Mouse (Mus musculus) ES-E14 (cell line): Measurements from ENCODE around the gene Rbfox3. TPM values are rescaled to one million over a fixed set of nuclear protein-coding genes. Genes with fewer than 3 reads are reported as not detected.

ENCODE experiments used
- DNase-seq: peaks from one replicate; pipeline ENCODE4 v3.0.0-alpha.2; 2013; ENCODE audit warnings: low read depth, low spot score
- H3K27ac ChIP-seq: 2 replicates; pipeline ENCODE4 v1.5.1; 2012; ENCODE audit warnings: low read depth, mild to moderate bottlenecking, low read length, moderate library complexity, mixed read lengths; ENCODE audit not compliant: poor library complexity, insufficient read depth, severe bottlenecking
- H3K36me3 ChIP-seq: 2 replicates; pipeline ENCODE4 v1.6.1; 2012; ENCODE audit warnings: mild to moderate bottlenecking, low read length, moderate library complexity, mixed read lengths; ENCODE audit not compliant: control insufficient read depth, poor library complexity, insufficient read depth, severe bottlenecking
- H3K4me1 ChIP-seq, 2 experiments: fragments of 150-350 bp in 1 of 2; sonication (generic) in 1 of 2; 2 replicates each; pipeline ENCODE4 v1.6.1; 2012; ENCODE audit warnings: low read length in 2 of 2, mild to moderate bottlenecking in 1 of 2, mixed read lengths in 1 of 2; ENCODE audit not compliant: control insufficient read depth in 2 of 2, insufficient read depth in 2 of 2, poor library complexity in 1 of 2
- H3K4me3 ChIP-seq, 2 experiments: fragments of 150-350 bp in 1 of 2; sonication (generic) in 1 of 2; 2 replicates each; pipeline ENCODE4 v1.5.1; 2012; ENCODE audit warnings: low read length in 2 of 2, low read depth in 1 of 2, mild to moderate bottlenecking in 1 of 2, mixed read lengths in 1 of 2; ENCODE audit not compliant: insufficient read depth in 1 of 2, poor library complexity in 1 of 2, severe bottlenecking in 1 of 2
- H3K9ac ChIP-seq: 2 replicates; pipeline ENCODE4 v1.6.1; 2012; ENCODE audit warnings: low read depth, mild to moderate bottlenecking, low read length, mixed read lengths; ENCODE audit not compliant: poor library complexity, insufficient read depth, severe bottlenecking
- H3K9me3 ChIP-seq: fragments of 150-350 bp; sonication (generic); 2 replicates; pipeline ENCODE4 v1.6.1; 2012; ENCODE audit warnings: low read depth, mild to moderate bottlenecking, low read length; ENCODE audit not compliant: control insufficient read depth, insufficient read depth
- CHD2 ChIP-seq: IDR thresholded peaks from 2 replicates; pipeline ENCODE4 v1.6.1; 2014; ENCODE audit warnings: mild to moderate bottlenecking, low read depth, low read length, inconsistent platforms
- HCFC1 ChIP-seq: IDR thresholded peaks from 2 replicates; pipeline ENCODE4 v1.6.1; 2012; ENCODE audit warnings: low read length, inconsistent platforms, borderline replicate concordance; ENCODE audit not compliant: insufficient read depth
- MAFK ChIP-seq: IDR thresholded peaks from 2 replicates; pipeline ENCODE4 v1.6.1; 2014; ENCODE audit warnings: mild to moderate bottlenecking, low read depth, low read length, inconsistent platforms; ENCODE audit not compliant: insufficient read depth
- ZC3H11A ChIP-seq: IDR thresholded peaks from 2 replicates; pipeline ENCODE4 v1.6.1; 2012; ENCODE audit warnings: low read depth, mild to moderate bottlenecking, inconsistent platforms, low read length, borderline replicate concordance
- ZNF384 ChIP-seq: IDR thresholded peaks from 2 replicates; pipeline ENCODE4 v1.6.1; 2012; ENCODE audit warnings: low read depth, low read length, inconsistent platforms
- in situ Hi-C, 2 experiments: fragments of 600-800 bp; cut with MboI; formaldehyde crosslinking; loops; one replicate each; pipeline ENCODE4 v1.15.1; 2025; ENCODE audit warnings: low sequenced_read_pairs in 2 of 2, inconsistent platforms in 1 of 2; ENCODE audit not compliant: unreplicated experiment in 2 of 2
- total RNA-seq: library from RNA; depleted of rRNA; stranded (reverse); fragments of 300-350 nt; gene quantifications from 2 replicates; pipeline ENCODE4 v1.2.3, GENCODE M21; 2012

Gene Rbfox3
- total RNA-seq, 1 experiment: 0.45 TPM

- H3K9ac ChIP-seq: no peak overlapping the region
- H3K36me3 ChIP-seq: peaks cover 26% of the 10 kb centered on the region
- in situ Hi-C loops: no loop called here
- no peaks in the 10 kb centered on the region for H3K9me3 ChIP-seq
- no peak overlapping the region for H3K27ac ChIP-seq
- no peak for TF ChIP-seq ZNF384
- no peak for TF ChIP-seq MAFK
- no peak for TF ChIP-seq ZC3H11A
- TF ChIP-seq HCFC1: no peak
- no peak for TF ChIP-seq CHD2
- no peaks in the 10 kb centered on the region; a peak in 1 of 4 replicates for H3K4me1 ChIP-seq
- no peak overlapping the region for H3K4me3 ChIP-seq
- DNase-seq: no peak
These were observed 424.3 kb downstream of the Rbfox3 start for GRCm38 (mm10) chr11:118486881-118487772.

GRCm38 (mm10) chr11:118486281-118486680 lies 425.1 kb downstream of the Rbfox3 start:
- peaks cover 26% of the 10 kb centered on the region for H3K36me3 ChIP-seq
- H3K4me3 ChIP-seq: no peak overlapping the region
- no peaks in the 10 kb centered on the region; a peak in 1 of 4 replicates for H3K4me1 ChIP-seq
- no peak overlapping the region for H3K27ac ChIP-seq
- in situ Hi-C loops: no loop called here
- H3K9me3 ChIP-seq: no peaks in the 10 kb centered on the region
- no peak for TF ChIP-seq ZC3H11A
- TF ChIP-seq CHD2: no peak
- no peak for TF ChIP-seq ZNF384
- TF ChIP-seq HCFC1: no peak
- no peak for TF ChIP-seq MAFK
- no peak for DNase-seq
- H3K9ac ChIP-seq: no peak overlapping the region

GRCm38 (mm10) chr11:118485780-118486179 lies 425.6 kb downstream of the Rbfox3 start:
- TF ChIP-seq CHD2: no peak
- no peak for TF ChIP-seq ZC3H11A
- TF ChIP-seq MAFK: no peak
- no peak for TF ChIP-seq HCFC1
- no peak for TF ChIP-seq ZNF384
- Histone ChIP-seq H3K4me3 (no peak overlapping the region), H3K4me1 (no peaks in the 10 kb centered on the region; a peak in 1 of 4 replicates), H3K9ac (no peak overlapping the region), H3K9me3 (no peaks in the 10 kb centered on the region), H3K36me3 (peaks cover 26% of the 10 kb centered on the region), H3K27ac (no peak overlapping the region)
- in situ Hi-C loops: no loop called here
- no peak for DNase-seq

- in situ Hi-C loops: no loop called here
- Histone ChIP-seq H3K4me3 (no peak overlapping the region), H3K27ac (no peak overlapping the region), H3K9ac (no peak overlapping the region), H3K36me3 (peaks cover 26% of the 10 kb centered on the region), H3K4me1 (no peaks in the 10 kb centered on the region; a peak in 1 of 4 replicates), H3K9me3 (no peaks in the 10 kb centered on the region)
- no peak for TF ChIP-seq HCFC1
- TF ChIP-seq ZC3H11A: no peak
- no peak for TF ChIP-seq CHD2
- no peak for DNase-seq
These were observed 426.1 kb downstream of the Rbfox3 start for GRCm38 (mm10) chr11:118485338-118485737.
